Mouse (Mus musculus) midbrain, postnatal 0 days (tissue): ENCODE results near the gene Ivd. TPM values are rescaled to one million over a fixed set of nuclear protein-coding genes. Genes with fewer than 3 reads are reported as not detected.

Source experiments
- ATAC-seq: fragments of 200-750 bp; cut with Nextera tagmentation; 2 replicates; pipeline ENCODE4 v1.8.0; 2017; ENCODE audit warnings: moderate number of reproducible peaks, mild to moderate bottlenecking, moderate TSS enrichment, moderate library complexity; ENCODE audit not compliant: low FRiP score
- DNase-seq: peaks from one replicate; pipeline ENCODE4 v3.0.0-alpha.2; 2015; ENCODE audit warnings: low spot score
- H3K27ac ChIP-seq: fragments of 300-500 bp; sonication (generic); 2 replicates; pipeline ENCODE4 v1.5.1; 2014; ENCODE audit warnings: low read depth, mild to moderate bottlenecking, low read length, mixed read lengths
- H3K27me3 ChIP-seq: fragments of 300-500 bp; sonication (generic); 2 replicates; pipeline ENCODE4 v1.6.1; 2014; ENCODE audit warnings: low read length, control low read depth, mixed read lengths; ENCODE audit not compliant: insufficient read depth
- H3K36me3 ChIP-seq: fragments of 300-500 bp; sonication (generic); 2 replicates; pipeline ENCODE4 v1.6.1; 2014; ENCODE audit warnings: low read length, control low read depth, mixed read lengths; ENCODE audit not compliant: insufficient read depth
- H3K4me1 ChIP-seq: fragments of 300-500 bp; sonication (generic); 2 replicates; pipeline ENCODE4 v1.6.1; 2014; ENCODE audit warnings: mild to moderate bottlenecking, control low read depth, antibody characterized with exemption, low read length, mixed read lengths; ENCODE audit not compliant: insufficient read depth
- H3K4me2 ChIP-seq: fragments of 300-500 bp; sonication (generic); 2 replicates; pipeline ENCODE4 v1.6.1; 2014; ENCODE audit warnings: low read depth, mild to moderate bottlenecking, low read length, mixed read lengths; ENCODE audit not compliant: poor library complexity, severe bottlenecking
- H3K4me3 ChIP-seq: fragments of 300-500 bp; sonication (generic); 2 replicates; pipeline ENCODE4 v1.5.1; 2014; ENCODE audit warnings: low read depth, mild to moderate bottlenecking, low read length, moderate library complexity
- H3K9ac ChIP-seq: fragments of 300-500 bp; sonication (generic); replicated peaks from 2 replicates; pipeline ENCODE4 v1.6.1; 2014; ENCODE audit warnings: mild to moderate bottlenecking, low read length, moderate library complexity, mixed read lengths; ENCODE audit not compliant: poor library complexity, severe bottlenecking
- H3K9me3 ChIP-seq: fragments of 300-500 bp; sonication (generic); 2 replicates; pipeline ENCODE4 v1.6.1; 2016; ENCODE audit warnings: low read length, control low read depth
- CTCF ChIP-seq: IDR thresholded peaks from 2 replicates; pipeline ENCODE4 v1.5.1; 2016; ENCODE audit warnings: antibody characterized with exemption, mild to moderate bottlenecking
- WGBS: fragments of 180-500 bp; shearing (Covaris S2); extraction: QIAGEN DNeasy Blood & Tissue Kit; methylation state at CpG from one replicate; pipeline ENCODE4 v1.1.7; 2014; 5-methylcytosine and 5-hydroxymethylcytosine counted together
- polyA plus RNA-seq: library from polyadenylated mRNA; unstranded; fragments of >200 nt; fragmentation: Nextera tagmentation; extraction: Ambion mirVana; gene quantifications from 2 replicates; pipeline ENCODE4 v1.2.1, GENCODE M21; 2015
- total RNA-seq: library from RNA; depleted of rRNA; stranded (reverse); fragments of >200 nt; gene quantifications from 2 replicates; pipeline ENCODE4 v1.2.3, GENCODE M21; 2014

The Ivd gene
- total and polyA plus RNA-seq, 2 experiments from 2014 or later: 50.7 to 57.5 TPM

- H3K9ac ChIP-seq: no peak overlapping the region
- H3K27ac ChIP-seq: no peak overlapping the region
- no peak overlapping the region for H3K4me3 ChIP-seq
- ATAC-seq (no peak), DNase-seq (no peak)
- TF ChIP-seq CTCF: no peak
- no peaks in the 10 kb centered on the region for H3K4me1 ChIP-seq
- H3K36me3 ChIP-seq: no peaks in the 10 kb centered on the region
- H3K4me2 ChIP-seq: no peak overlapping the region
- no peaks in the 10 kb centered on the region; the same call in 1 of the 2 replicates for H3K9me3 ChIP-seq
- H3K27me3 ChIP-seq: no peaks in the 10 kb centered on the region
- WGBS: 94% methylated on average over 5 of the region's 5 CpGs
Observed at GRCm38 (mm10) chr2:118829096-118829495, 32.7 kb upstream of the Ivd start.

GRCm38 (mm10) chr2:118834061-118834460, 27.7 kb upstream of the Ivd start:
- no peak overlapping the region for H3K9ac ChIP-seq
- H3K27ac ChIP-seq: no peak overlapping the region
- DNase-seq: no peak
- no peak for ATAC-seq
- H3K9me3 ChIP-seq: no peaks in the 10 kb centered on the region
- no peak overlapping the region for H3K4me3 ChIP-seq
- no peaks in the 10 kb centered on the region for H3K4me1 ChIP-seq
- TF ChIP-seq CTCF: no peak
- no peaks in the 10 kb centered on the region for H3K27me3 ChIP-seq
- no peak overlapping the region for H3K4me2 ChIP-seq
- WGBS: 97% methylated on average over 6 of the region's 6 CpGs
- H3K36me3 ChIP-seq: no peaks in the 10 kb centered on the region

- no peak for DNase-seq
- H3K27ac ChIP-seq: no peak overlapping the region
- no peaks in the 10 kb centered on the region for H3K4me1 ChIP-seq
- WGBS: 80% methylated on average over 6 of the region's 6 CpGs
- TF ChIP-seq CTCF: no peak
- H3K4me2 ChIP-seq: no peak overlapping the region
- no peak overlapping the region for H3K4me3 ChIP-seq
- H3K27me3 ChIP-seq: no peaks in the 10 kb centered on the region
- no peak overlapping the region for H3K9ac ChIP-seq
- no peaks in the 10 kb centered on the region for H3K36me3 ChIP-seq
- no peaks in the 10 kb centered on the region for H3K9me3 ChIP-seq
- no peak for ATAC-seq
Observed at GRCm38 (mm10) chr2:118835115-118835514, 26.6 kb upstream of the Ivd start.

- Histone ChIP-seq H3K4me1 (no peaks in the 10 kb centered on the region), H3K4me3 (no peak overlapping the region), H3K27ac (no peak overlapping the region), H3K4me2 (no peak overlapping the region), H3K27me3 (no peaks in the 10 kb centered on the region), H3K9ac (no peak overlapping the region), H3K36me3 (no peaks in the 10 kb centered on the region), H3K9me3 (no peaks in the 10 kb centered on the region)
- TF ChIP-seq CTCF: no peak
- WGBS: 46% methylated on average over 5 of the region's 5 CpGs
- ATAC-seq (no peak), DNase-seq (no peak)
Observed at GRCm38 (mm10) chr2:118838330-118838729, 23.4 kb upstream of the Ivd start.

GRCm38 (mm10) chr2:118841186-118841585, 20.6 kb upstream of the Ivd start:
- 75% methylated on average over 5 of the region's 5 CpGs for WGBS
- Histone ChIP-seq H3K27me3 (no peaks in the 10 kb centered on the region), H3K9me3 (no peaks in the 10 kb centered on the region), H3K36me3 (no peaks in the 10 kb centered on the region), H3K4me3 (no peak overlapping the region), H3K9ac (no peak overlapping the region), H3K27ac (no peak overlapping the region), H3K4me1 (no peaks in the 10 kb centered on the region), H3K4me2 (no peak overlapping the region)
- TF ChIP-seq CTCF: no peak
- no peak for DNase-seq
- no peak for ATAC-seq

GRCm38 (mm10) chr2:118841774-118842173, 20.0 kb upstream of the Ivd start:
- H3K9me3 ChIP-seq: no peaks in the 10 kb centered on the region
- H3K4me2 ChIP-seq: no peak overlapping the region
- H3K4me3 ChIP-seq: no peak overlapping the region
- 88% methylated on average over 4 of the region's 4 CpGs for WGBS
- DNase-seq (no peak), ATAC-seq (no peak)
- no peak overlapping the region for H3K27ac ChIP-seq
- H3K27me3 ChIP-seq: no peaks in the 10 kb centered on the region
- no peaks in the 10 kb centered on the region for H3K36me3 ChIP-seq
- H3K9ac ChIP-seq: no peak overlapping the region
- H3K4me1 ChIP-seq: no peaks in the 10 kb centered on the region
- no peak for TF ChIP-seq CTCF
